Mouse (Mus musculus): Measurements from ENCODE around the gene Dcaf12.

Gene Dcaf12

DNA sequence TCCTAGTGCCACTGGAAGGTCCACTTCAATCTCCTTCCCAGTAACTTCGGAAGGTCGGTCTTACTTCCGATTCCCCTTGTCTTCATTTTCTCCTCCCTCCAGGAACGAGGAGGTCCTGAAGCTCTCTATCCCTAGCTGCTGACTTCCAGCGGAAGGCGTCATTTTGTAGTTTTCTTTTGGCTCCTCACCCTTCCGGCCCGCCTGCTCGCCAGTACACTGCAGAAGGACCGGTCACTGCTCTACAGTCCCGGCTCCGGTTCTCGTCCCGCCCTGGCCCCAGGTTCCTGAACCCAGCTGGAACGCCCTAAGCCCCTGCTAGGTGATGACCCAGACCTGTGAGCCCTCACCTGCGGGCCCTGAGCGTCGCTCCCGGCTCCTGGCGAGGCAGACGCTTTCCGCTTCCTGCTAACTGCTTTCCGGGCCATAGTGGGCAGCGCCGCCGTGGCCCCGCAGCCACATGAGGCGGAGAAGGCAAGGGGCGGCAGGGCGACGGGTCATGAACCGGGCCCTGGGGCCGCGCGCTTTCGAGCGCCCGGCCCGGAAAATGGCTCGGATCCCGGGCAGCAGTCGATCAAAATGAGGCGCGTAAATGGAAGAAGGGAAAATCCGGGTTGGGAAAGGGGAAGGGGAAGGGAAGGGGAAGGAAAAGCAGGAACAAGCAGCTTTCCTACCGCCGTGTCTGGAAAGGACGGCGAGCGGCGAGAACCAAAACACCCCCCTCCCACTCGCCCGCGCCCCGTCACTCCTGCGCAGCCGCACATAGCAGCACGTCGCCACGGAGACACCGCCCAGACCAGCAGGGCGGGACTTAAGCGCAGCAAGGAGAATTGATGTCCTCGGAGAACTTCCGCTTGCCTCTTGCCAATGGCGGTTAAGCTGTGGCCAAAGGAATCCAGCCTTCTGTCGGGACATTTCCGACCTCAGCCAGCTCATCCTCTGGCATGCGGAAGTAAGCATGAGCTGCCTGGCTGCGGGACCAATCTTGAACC, at the start of gene Dcaf12:
Gene Dcaf12 (minus strand): TSS at position 749 of the 989 bp plus-strand sequence.
- in situ Hi-C loops (cut with MseI, MboI), result no loop called here

DNA sequence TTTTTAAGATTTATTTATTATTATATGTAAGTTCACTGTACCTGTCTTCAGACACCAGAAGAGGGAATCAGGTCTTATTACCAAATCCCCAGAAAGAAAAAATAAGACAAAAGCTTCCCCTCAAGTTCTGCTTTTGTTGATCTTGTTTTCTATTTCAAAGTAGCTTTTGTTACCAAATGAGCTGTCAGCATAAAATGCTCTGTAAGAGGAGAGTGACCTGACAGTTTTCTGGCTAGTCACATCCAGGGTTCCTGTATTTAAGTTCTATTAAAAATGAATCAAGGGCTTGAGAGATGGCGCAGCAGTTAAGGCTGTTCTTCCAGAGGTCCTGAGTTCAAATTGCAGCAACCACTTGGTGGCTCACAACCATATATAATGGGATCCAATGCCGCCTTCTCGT, 46.4 kb upstream of the Dcaf12 start:
- in situ Hi-C loops (cut with MseI, MboI), result no loop called here

DNA sequence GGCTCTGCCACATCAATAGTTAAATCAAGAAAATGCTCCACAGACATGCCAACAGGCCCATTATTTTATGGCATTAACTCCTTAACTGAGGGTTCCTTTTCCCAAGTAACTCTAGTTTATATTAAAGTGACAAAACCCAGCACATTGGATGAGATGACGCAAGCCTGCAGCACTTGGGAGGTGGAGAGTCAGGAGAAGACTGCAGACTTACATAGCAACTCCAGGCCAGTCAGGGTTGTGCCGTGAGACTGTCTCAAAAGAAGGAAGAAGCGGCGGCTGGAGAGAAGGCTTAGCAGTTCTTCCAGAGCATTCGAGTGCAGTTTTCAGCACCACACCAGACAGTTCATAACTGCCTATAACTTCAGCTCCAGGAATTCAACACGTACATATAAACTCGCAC, 44.7 kb upstream of the Dcaf12 start:
- in situ Hi-C loops (cut with MseI, MboI), result no loop called here

DNA sequence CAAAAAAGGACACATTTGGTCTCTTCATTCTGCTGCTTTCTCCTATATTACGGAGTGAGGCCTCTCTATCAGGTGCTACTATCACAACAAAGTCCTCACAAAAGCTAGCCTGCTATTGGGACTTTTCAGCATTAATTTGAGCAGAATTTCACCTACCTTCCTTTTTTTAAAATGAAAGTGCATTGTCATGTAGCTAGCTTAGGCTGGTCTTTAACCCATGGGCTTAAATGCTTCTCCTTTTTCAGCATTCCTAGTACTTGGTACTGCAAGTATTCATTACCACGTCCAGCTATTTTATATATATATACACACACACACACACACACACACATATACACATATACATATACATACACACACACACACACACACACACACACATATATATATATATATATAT, 44.0 kb upstream of the Dcaf12 start:
- in situ Hi-C loops (cut with MseI, MboI), result no loop called here

DNA sequence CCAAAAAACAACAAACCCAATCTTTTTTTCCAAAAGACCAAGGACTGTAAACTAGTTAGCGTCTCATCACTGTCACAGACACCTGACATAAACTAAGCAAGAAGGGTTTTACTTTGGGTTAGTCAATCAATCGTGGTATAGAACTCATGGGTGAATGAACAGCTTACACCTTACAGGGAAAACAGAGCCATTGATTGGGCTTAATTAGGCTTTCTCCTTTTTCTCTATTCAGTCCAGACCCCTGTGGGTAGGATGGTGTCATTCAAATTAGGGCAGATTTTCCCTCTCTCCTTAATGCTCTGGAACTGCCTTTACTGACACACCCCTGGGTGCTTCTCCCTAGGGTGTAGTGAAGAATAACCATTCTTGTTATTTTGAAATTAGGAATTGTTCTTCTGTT, 42.5 kb upstream of the Dcaf12 start:
- in situ Hi-C loops (cut with MseI, MboI), result no loop called here

DNA sequence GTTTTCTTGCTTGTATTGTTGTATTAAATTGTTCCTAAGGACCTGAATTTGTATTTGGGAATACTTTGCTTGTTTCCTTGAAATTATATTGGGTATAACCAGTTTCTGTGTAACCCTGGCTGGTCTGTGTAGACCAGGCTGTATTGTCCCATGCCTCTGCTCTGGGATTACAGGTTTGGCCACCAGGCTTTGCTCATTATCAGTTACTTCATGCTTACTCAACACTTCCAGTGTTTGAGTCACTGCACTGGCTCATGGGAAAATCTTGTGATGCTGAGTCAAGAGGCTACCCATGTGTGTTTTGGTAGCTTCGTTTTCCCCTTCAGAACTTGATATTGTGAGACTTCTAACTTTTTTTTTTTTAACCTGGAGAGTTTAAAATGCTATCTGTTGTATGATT, 38.6 kb upstream of the Dcaf12 start:
- in situ Hi-C loops (cut with MseI, MboI), result no loop called here

DNA sequence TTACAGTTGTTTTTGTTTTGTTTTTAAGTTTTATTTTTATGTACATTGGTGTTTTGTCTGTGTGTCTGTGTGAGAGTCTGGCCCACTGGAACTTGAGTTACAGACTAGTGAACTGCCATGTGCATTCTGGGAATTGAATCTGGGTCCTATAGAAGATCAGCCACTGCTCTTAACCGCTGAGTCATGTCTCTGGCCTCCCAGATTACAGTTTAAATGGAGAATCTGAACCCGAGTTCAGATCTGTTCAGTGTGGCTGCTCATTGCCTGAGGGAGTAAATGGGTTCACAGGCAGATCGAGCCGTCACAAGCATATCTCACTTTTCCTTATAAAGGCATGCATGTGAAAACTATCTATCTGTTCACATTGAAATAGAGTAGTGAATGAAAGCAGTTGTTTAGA, 38.1 kb upstream of the Dcaf12 start:
- in situ Hi-C loops (cut with MseI, MboI), result no loop called here

DNA sequence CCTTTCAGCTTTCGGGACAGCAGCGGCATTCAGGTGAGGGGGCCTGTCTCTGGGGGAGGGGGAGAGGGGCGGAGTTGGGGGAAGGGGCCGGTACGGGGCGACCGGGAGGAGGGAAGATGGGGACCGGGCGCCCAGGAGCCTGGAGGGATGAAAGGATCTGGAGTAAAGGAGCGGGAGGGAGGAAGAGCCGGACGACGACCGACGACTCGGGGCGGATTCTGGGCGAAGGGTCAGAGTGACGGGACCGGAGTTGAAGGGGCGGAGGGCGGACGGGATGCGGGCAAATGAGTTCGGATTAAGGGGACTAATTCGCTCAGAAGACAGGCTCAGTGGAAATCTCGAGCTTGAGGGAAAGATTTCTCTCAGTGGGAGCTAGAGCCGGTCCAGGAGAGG, 34.5 kb upstream of the Dcaf12 start:
- in situ Hi-C loops (cut with MseI, MboI), result no loop called here

DNA sequence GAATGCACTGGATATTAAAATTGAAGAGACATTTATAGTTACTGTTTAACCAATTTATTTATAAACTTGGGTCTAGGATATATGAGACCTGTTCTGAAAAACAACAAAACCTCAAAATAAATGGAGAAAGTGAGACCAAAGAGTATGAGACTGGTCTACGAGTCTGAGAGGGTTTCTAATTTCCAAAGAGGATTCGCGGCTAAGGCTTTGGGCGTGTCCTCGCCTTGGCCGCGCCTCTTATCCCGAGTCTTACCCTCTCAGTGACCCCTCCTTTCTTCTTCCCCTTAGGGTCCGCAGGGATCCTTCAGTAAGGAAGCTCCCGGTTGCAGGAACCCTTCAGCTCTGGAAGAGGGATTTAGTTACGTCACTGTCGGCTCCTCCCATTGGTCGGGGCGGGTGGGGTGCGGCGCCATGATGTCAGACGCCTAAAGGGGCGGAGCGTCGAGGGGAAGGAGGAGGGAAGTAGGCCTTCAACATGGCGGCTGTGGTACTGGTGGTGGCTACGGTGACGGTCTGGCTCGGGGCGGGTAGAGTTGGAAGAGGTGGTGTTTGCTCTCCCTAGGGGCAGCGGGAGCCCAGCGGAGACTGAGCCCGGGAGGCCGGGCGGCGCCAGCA, 34.0 kb upstream of the Dcaf12 start, which contains the start of gene Ubap1:
Gene Ubap1 (plus strand): TSS at position 413 of the 615 bp plus-strand sequence.
- in situ Hi-C loops (cut with MseI, MboI), result no loop called here

DNA sequence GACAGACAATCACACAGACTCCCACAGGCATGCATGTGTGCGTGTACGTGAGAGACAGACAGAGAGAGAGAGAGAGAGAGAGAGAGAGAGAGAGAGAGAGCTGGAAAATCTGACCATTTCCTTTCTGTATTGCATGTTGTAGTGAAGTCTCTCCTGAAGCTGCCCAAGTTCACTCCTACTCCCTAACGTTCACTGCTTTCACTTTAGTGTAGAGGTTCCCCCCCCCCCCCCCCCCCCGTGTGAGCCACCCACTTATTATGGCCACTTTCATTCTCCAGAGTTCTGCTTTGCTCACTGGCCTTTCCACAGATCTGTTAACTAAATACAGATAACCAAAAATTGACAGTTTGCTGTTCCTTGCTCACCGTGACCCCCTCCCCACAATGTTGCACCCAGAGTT, 33.1 kb upstream of the Dcaf12 start:
- in situ Hi-C loops (cut with MseI, MboI), result no loop called here

DNA sequence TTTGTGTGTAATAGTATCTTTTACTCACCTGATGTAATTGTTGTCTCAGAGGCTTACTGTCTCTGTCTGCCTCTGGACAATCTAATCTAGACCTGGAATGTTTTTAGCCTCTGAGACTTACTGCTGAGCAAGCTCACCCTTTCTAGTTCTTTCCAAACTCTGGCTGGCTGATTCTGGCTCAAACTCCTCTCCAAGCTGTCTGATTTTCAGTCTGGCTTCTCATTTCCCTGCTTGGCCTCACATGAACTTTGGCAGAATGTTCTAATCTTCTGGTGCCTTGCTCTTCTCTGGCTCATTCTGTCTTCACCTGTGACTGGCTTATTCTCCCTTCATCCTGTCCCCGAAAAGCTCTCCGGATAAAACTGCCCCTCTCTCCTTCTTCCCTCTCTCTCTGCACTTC, 31.3 kb upstream of the Dcaf12 start:
- in situ Hi-C loops (cut with MseI, MboI), result no loop called here

DNA sequence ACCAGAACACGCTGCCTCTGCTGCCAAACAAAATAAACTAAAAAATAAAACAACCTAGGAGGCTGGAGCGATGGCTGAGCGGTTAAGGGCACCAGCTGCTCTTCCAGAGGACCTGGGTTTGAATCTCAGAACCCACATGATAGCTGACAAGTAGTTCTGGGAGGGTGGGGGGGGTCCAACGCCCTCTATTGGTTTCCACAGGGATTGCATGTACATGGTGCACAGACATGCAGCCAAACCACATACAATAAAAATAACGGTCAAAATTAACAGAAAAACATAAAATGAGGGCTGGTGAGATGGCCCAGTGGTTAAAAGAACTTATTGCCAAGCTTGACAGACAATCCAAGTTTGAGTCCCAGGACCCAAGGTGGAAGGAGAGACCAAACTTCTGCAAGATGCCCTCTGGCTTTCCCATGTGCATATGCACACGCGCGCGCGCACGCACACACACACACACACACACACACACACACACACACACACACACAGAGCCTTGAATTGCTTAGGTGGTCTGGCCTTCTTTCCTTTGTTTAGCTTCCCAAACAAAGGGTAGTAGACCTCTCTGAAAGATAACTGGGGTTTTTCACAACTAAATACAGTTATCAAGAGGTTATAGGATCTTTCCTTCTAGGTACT, 26.3 kb upstream of the Dcaf12 start:
- in situ Hi-C loops (cut with MseI, MboI), result no loop called here

DNA sequence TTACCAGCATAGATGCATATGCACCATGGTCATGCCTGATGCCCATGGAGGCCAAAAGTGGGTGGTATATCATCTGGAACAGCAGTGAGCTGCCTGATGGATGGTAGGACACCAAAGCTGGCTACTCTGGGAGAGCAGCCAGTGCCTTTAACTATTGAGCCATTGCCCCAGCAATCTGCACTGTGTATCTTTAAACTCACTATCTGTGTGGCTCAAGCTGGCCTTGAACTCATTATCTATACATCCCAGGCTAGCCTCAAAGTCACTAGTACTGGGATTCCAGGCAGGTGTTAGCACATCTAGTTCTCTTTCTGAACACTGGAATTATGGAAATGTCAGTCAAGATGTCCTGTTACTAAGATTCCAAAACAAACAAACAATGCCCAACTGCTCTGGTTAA, 21.9 kb upstream of the Dcaf12 start:
- in situ Hi-C loops (cut with MseI, MboI), result no loop called here

DNA sequence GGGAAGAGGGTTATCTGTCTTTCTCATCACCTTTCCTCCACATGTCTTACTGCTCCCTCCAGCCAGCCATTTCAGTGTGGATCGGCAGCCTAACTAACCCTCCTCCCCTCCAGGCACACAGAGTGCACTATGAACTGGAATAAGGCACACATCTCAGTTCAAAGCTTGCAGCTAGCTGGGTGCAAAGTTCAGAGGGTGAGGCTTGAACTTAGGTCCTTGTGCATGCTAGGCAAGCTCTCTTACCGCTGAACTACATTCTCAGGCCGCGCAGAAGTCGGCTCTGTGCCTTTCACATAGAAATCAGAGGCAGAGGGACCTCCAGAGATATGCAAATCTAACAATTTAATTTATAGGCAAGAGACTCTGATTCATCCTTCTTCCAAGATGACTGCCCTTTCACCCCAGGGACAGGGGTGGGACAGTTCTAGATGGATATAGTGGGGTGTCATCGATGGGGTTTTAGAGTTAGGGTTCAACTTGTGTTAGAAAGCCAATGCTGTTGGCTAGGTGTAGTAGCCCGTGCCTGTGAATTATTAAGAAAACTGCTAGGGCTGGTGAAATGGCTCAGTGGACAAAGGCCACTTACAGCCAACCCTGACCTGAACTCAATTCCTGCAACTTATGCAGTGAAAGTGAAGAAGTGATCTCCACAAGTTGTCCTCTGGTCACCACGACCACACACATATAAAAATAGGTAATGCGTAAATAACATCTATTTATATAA, 17.2 kb upstream of the Dcaf12 start:
- in situ Hi-C loops (cut with MseI, MboI), result no loop called here

DNA sequence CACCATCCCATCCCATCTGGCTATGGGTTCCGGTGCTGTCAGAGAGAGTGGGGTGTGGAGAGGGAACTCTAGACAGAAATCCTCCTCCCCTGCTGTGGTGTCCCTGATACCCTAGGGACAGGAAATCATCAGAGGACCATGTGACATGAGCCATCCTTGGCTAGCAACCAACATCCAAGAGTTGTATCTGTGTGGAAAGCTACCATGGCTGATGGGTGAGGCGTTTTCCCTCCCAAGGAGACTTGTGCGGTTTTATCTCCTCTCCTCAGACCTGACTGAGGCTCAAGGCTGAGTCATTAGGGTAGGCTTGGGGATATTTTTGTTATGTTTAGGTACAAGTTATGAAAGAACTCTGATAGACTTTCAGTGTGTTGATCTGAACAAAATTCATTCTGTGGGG, 16.4 kb upstream of the Dcaf12 start:
- in situ Hi-C loops (cut with MseI, MboI), result no loop called here

DNA sequence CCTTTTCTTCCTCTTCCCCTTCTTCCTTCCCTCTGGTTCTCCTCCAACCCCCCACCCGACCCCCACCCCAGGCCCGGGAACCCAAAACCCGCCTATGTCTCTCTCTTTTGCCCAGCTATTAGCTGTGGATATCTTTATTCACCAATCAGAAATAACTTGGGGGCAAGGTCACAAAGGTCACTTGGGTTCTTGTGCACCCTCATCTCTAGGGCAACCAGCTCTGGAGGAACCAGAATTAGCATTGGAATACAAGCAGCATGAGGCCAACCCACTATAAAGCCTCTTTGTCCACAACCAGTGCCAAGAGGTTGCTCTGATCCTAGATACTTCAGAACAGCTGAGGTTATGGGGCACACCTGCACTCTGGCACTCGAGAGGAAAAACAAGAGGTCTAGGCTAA, 14.8 kb upstream of the Dcaf12 start:
- in situ Hi-C loops (cut with MseI, MboI), result no loop called here

DNA sequence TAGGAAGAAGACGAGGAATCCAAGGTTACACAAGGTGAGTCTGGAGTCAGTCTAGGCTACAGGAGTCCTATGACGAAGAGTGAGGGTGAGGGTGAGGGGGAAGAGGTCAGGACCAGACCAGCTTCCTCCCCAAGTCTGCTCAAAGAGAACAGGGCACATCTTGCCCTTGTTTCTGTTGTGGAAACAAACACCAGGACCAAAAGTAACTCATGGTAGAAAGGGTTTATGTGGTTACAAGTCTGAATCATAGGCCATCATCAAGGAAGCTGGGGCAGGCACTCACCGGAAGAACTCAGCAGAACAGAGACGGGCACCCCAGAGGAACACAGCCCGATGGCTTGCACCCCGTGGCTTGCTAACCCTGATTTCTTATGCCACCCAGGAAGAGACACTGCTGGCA, 12.2 kb upstream of the Dcaf12 start:
- in situ Hi-C loops (cut with MseI, MboI), result no loop called here

DNA sequence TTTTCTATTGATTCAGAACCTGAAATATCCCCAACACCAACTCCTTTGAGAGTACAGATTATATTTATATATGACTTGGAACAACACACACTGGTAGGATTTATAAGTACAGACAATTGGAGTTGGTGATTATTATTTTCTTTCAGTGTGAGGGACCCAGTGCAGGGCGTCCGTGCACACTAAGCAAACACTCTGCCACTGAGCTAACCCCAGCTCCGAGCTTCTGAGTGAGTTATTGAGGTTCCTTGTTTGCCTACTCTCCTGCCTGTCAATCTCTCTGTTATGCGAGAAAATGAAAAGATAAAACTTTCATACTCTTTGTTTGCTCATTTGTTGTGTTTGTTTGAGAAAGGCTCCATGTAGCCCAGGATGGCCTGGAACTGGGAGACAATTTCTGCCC, 6.3 kb upstream of the Dcaf12 start:
- in situ Hi-C loops (cut with MseI, MboI), result no loop called here

DNA sequence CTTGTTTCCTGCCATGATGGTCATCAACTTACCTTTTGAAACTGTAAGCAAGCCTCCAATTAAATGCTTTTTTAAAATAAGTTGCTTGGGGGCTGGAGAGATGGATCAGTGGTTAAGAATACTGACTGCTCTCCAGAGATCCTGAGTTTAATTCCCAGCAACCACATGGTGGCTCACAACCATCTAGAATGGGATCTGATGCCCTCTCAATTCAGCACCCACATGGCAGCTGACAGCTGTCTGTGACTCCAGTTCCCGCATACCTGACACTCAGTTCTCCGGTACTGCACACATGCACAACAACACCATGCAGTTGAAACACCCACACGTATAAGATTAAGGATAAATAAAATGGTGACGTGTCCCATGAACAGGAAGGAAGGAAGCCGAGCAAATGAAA, 3.6 kb upstream of the Dcaf12 start:
- in situ Hi-C loops (cut with MseI, MboI), result no loop called here

DNA sequence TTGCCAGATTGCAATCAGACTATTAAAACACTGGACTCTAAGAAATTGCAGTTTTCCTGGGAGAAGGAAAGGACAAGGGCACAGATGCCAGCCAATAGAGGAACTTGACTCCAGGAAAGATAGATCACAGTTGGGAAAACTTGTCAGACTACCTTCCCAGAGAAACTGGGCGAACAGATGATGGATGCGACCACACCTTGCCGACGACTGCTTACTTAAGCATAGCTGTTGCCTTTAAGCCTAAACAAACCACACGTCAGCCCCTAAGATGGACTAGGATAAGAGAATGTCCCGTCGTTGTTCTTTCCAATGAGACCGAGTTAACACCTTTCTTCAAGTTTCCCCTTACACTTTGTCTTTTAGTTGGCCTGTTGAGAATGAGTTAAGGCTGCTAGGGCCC, 484 bp upstream of the Dcaf12 start:
- in situ Hi-C loops (cut with MseI, MboI), result no loop called here

DNA sequence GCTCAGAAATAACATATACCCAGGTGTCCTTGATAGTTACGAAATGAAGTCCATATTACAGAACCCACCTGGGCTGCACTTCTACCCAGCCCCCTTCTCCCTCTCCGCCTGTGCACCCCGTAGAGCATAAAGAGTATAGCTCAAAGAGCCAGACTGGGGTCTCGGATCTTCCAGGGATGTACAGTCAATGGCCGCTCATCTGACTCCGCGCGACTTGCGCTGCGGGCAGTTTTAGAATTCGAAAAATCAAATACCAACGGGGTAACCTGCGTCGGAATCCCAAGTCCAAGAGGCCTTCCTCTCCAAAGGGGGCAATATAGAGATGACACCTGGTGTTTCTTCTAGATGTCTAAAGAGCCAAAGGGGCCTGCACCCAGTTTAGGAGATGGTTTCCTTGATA, 967 bp downstream of the Dcaf12 start:
- in situ Hi-C loops (cut with MseI, MboI), result no loop called here
